Mouse (Mus musculus): ENCODE data around the gene Hspa8.

DNA sequence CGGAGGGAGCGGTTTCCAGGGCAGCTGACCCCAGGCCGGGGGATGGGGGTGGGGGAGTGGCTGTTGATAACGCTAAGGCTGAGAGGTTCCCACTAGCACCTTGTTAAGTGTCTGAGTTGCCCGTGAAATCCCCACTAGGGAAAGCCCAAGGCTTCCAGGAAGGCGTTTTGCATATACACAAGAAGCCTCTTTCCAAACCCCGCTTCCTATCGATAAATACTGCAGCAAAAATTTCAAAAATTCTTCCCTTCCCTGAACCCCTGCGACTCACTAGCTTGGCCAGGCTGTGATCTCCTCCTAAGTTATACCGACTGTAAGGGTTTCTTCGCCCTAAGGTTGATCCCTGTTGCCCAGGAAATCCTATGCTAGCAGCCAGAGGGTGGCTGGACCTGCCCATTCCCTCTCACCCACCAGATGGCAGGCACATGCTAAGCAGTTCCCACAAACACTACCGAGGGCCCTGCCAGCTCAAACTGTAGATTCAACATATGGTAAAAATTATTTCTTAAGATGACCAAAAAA lies 43.6 kb upstream of the Hspa8 start:
- TF ChIP-seq POLR2A (IDR thresholded peaks at IDR 0.05; ENCODE audit: insufficient read depth, low read depth, low read length) = no peak
- TF ChIP-seq CTCF (IDR thresholded peaks at IDR 0.05; ENCODE audit: insufficient read depth, low read depth, low read length) = no peak

Measured in olfactory bulb, adult 2 months (tissue).